Mouse (Mus musculus) forebrain, embryonic 16.5 days (tissue): Measurements from ENCODE around the gene Rcan2. TPM values are rescaled to one million over a fixed set of nuclear protein-coding genes. Genes with fewer than 3 reads are reported as not detected.

Experiments
- ATAC-seq: fragments of 200-750 bp; cut with Nextera tagmentation; 2 replicates; pipeline ENCODE4 v1.8.0; 2017; ENCODE audit warnings: mild to moderate bottlenecking, moderate library complexity
- H3K27ac ChIP-seq: fragments of 300-500 bp; sonication (generic); 2 replicates; pipeline ENCODE4 v1.5.1; 2014; ENCODE audit warnings: low read length, control low read depth
- H3K27me3 ChIP-seq: fragments of 300-500 bp; sonication (generic); replicated peaks from 2 replicates; pipeline ENCODE4 v1.6.1; 2014; ENCODE audit warnings: low read length; ENCODE audit not compliant: control insufficient read depth, insufficient read depth
- H3K36me3 ChIP-seq: fragments of 300-500 bp; sonication (generic); 2 replicates; pipeline ENCODE4 v1.6.1; 2014; ENCODE audit not compliant: control insufficient read depth, insufficient read depth
- H3K4me1 ChIP-seq: fragments of 300-500 bp; sonication (generic); replicated peaks from 2 replicates; pipeline ENCODE4 v1.6.1; 2014; ENCODE audit warnings: low read length; ENCODE audit not compliant: control insufficient read depth, insufficient read depth
- H3K4me2 ChIP-seq: fragments of 300-500 bp; sonication (generic); 2 replicates; pipeline ENCODE4 v1.6.1; 2014; ENCODE audit warnings: mild to moderate bottlenecking, low read length, control low read depth
- H3K4me3 ChIP-seq: fragments of 300-500 bp; sonication (generic); replicated peaks from 2 replicates; pipeline ENCODE4 v1.5.1; 2014; ENCODE audit warnings: mild to moderate bottlenecking, low read length, control low read depth
- H3K9ac ChIP-seq: fragments of 300-500 bp; sonication (generic); replicated peaks from 2 replicates; pipeline ENCODE4 v1.6.1; 2014; ENCODE audit warnings: low read depth, low read length, control low read depth
- H3K9me3 ChIP-seq: fragments of 300-500 bp; sonication (generic); 2 replicates; pipeline ENCODE4 v1.6.1; 2016; ENCODE audit warnings: low read length; ENCODE audit not compliant: control insufficient read depth
- WGBS: fragments of 180-500 bp; shearing (Covaris S2); extraction: QIAGEN DNeasy Blood & Tissue Kit; methylation state at CpG from one replicate; pipeline ENCODE4 v1.1.7; 2014; 5-methylcytosine and 5-hydroxymethylcytosine counted together
- polyA plus RNA-seq: library from polyadenylated mRNA; unstranded; fragments of >200 nt; fragmentation: Nextera tagmentation; extraction: Ambion mirVana; gene quantifications from 2 replicates; pipeline ENCODE4 v1.2.1, GENCODE M21; 2015

Gene Rcan2
- polyA plus RNA-seq, 1 experiment from 2014 or later: 47.1 TPM

- peak overlapping the region; percentile 92 for H3K4me2 ChIP-seq
- peak overlapping the region; percentile 82 for H3K9ac ChIP-seq
- no peaks in the 10 kb centered on the region for H3K9me3 ChIP-seq
- 0% methylated on average over 49 of the region's 55 CpGs for WGBS
- peaks cover 16% of the 10 kb centered on the region for H3K4me1 ChIP-seq
- peak overlapping the region; percentile 18; the same call in 1 of the 2 replicates for H3K27ac ChIP-seq
- peak; percentile 84 for ATAC-seq
- H3K4me3 ChIP-seq: peak overlapping the region; percentile 65
- H3K36me3 ChIP-seq: no peaks in the 10 kb centered on the region
- no peaks in the 10 kb centered on the region for H3K27me3 ChIP-seq
Measured at GRCm38 (mm10) chr17:43801595-43802373, 633 bp downstream of the Rcan2 start.

- no peak for ATAC-seq
- Histone ChIP-seq H3K4me1 (peaks cover 16% of the 10 kb centered on the region), H3K9me3 (no peaks in the 10 kb centered on the region), H3K4me3 (peak overlapping the region; percentile 65), H3K27me3 (no peaks in the 10 kb centered on the region), H3K27ac (no peak overlapping the region), H3K4me2 (peak overlapping the region; percentile 92), H3K9ac (peak overlapping the region; percentile 82; the same call in 1 of the 2 replicates), H3K36me3 (no peaks in the 10 kb centered on the region)
- WGBS: 67% methylated on average over 11 of the region's 11 CpGs
Measured at GRCm38 (mm10) chr17:43802414-43802813, 1.3 kb downstream of the Rcan2 start.

- Histone ChIP-seq H3K4me1 (peaks cover 16% of the 10 kb centered on the region), H3K4me2 (no peak overlapping the region), H3K27me3 (no peaks in the 10 kb centered on the region), H3K27ac (no peak overlapping the region), H3K9me3 (no peaks in the 10 kb centered on the region), H3K36me3 (no peaks in the 10 kb centered on the region), H3K4me3 (no peak overlapping the region), H3K9ac (no peak overlapping the region)
- ATAC-seq: no peak
- 91% methylated on average over 2 of the region's 2 CpGs for WGBS
Measured at GRCm38 (mm10) chr17:43803111-43803510, 2.0 kb downstream of the Rcan2 start.

- Histone ChIP-seq H3K9ac (no peak overlapping the region), H3K4me2 (no peak overlapping the region), H3K4me3 (no peak overlapping the region), H3K27me3 (no peaks in the 10 kb centered on the region), H3K9me3 (no peaks in the 10 kb centered on the region), H3K4me1 (peaks cover 16% of the 10 kb centered on the region), H3K36me3 (no peaks in the 10 kb centered on the region), H3K27ac (no peak overlapping the region)
- no peak for ATAC-seq
- WGBS: 82% methylated on average over 6 of the region's 6 CpGs
Measured at GRCm38 (mm10) chr17:43803764-43804163, 2.6 kb downstream of the Rcan2 start.

- Histone ChIP-seq H3K4me1 (peaks cover 6% of the 10 kb centered on the region), H3K27ac (no peak overlapping the region), H3K4me2 (no peak overlapping the region), H3K27me3 (no peaks in the 10 kb centered on the region), H3K36me3 (no peaks in the 10 kb centered on the region), H3K9ac (no peak overlapping the region), H3K4me3 (no peak overlapping the region), H3K9me3 (no peaks in the 10 kb centered on the region)
- no peak for ATAC-seq
- WGBS: 78% methylated on average over 4 of the region's 4 CpGs
Measured at GRCm38 (mm10) chr17:43806841-43807240, 5.7 kb downstream of the Rcan2 start.

- Histone ChIP-seq H3K4me2 (no peak overlapping the region), H3K27me3 (no peaks in the 10 kb centered on the region), H3K4me3 (no peak overlapping the region), H3K27ac (no peak overlapping the region), H3K9ac (no peak overlapping the region), H3K9me3 (no peaks in the 10 kb centered on the region), H3K36me3 (no peaks in the 10 kb centered on the region), H3K4me1 (no peaks in the 10 kb centered on the region)
- 78% methylated on average over 4 of the region's 4 CpGs for WGBS
- no peak for ATAC-seq
Measured at GRCm38 (mm10) chr17:43811453-43811852, 10.3 kb downstream of the Rcan2 start.

GRCm38 (mm10) chr17:43815376-43815775 is 14.2 kb downstream of the Rcan2 start:
- Histone ChIP-seq H3K4me2 (no peak overlapping the region), H3K9me3 (no peaks in the 10 kb centered on the region), H3K4me1 (no peaks in the 10 kb centered on the region), H3K27ac (no peak overlapping the region), H3K27me3 (no peaks in the 10 kb centered on the region), H3K4me3 (no peak overlapping the region), H3K36me3 (no peaks in the 10 kb centered on the region), H3K9ac (no peak overlapping the region)
- no peak for ATAC-seq
- WGBS: 94% methylated on average over 4 of the region's 4 CpGs

GRCm38 (mm10) chr17:43816480-43816879 is 15.3 kb downstream of the Rcan2 start:
- ATAC-seq: no peak

GRCm38 (mm10) chr17:43817171-43817570 is 16.0 kb downstream of the Rcan2 start:
- Histone ChIP-seq H3K4me3 (no peak overlapping the region), H3K27me3 (no peaks in the 10 kb centered on the region), H3K36me3 (no peaks in the 10 kb centered on the region), H3K4me2 (no peak overlapping the region), H3K4me1 (no peaks in the 10 kb centered on the region), H3K9me3 (no peaks in the 10 kb centered on the region), H3K27ac (no peak overlapping the region), H3K9ac (no peak overlapping the region)
- 85% methylated on average over 10 of the region's 10 CpGs for WGBS
- no peak for ATAC-seq

More at GRCm38 (mm10) chr17:43816480-43816879, 15.3 kb downstream of the Rcan2 start:
- no peaks in the 10 kb centered on the region for H3K36me3 ChIP-seq
- no peak overlapping the region for H3K4me2 ChIP-seq
- no peaks in the 10 kb centered on the region for H3K4me1 ChIP-seq
- no peak overlapping the region for H3K27ac ChIP-seq
- no peaks in the 10 kb centered on the region for H3K9me3 ChIP-seq
- no peak overlapping the region for H3K4me3 ChIP-seq
- 89% methylated on average over 1 of the region's 1 CpGs for WGBS
- no peaks in the 10 kb centered on the region for H3K27me3 ChIP-seq
- H3K9ac ChIP-seq: no peak overlapping the region
